Mouse (Mus musculus) adrenal gland, postnatal 10 days (tissue): ENCODE measurements at regions not wholly inside any gene's neighbourhood (a gene's known extent, or its start where the extent isn't known, plus 50 kb on each side); places are given as distances from the start of the nearest gene placed in this dataset.

ENCODE experiments used
- DNase-seq: peaks from one replicate; pipeline ENCODE4 v3.0.0; 2021; ENCODE audit warnings: mixed read lengths

DNA sequence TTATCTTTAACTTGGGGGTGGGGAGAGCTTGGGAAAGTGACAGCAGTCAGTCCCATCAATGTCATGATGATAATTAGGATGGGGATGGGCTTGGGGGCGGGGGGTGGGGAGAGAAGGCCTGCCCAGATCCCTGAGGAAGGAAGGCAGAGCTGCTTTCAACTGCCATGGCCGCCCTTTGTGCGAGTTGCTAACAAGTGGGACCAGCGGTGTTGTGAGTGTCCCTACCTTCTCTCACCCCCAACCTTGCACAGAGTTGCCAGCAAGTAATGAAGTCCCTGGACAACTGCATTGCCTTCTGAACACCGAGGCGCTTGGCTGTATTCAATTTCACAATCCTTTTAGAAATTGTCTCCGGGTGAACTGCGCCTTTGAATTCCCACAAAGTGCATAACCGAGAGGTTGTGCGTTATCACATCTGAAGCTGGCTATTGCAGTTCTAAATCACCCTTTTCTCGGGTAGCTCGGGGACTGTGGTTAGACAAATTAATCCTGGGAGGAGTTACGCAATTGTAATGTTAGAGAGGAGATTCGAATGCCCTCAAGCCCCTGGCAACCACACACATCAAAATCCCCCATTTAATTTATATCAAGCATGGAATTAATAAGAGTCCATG, 257.9 kb upstream of the Daam1 start:
- no peak for DNase-seq

DNA sequence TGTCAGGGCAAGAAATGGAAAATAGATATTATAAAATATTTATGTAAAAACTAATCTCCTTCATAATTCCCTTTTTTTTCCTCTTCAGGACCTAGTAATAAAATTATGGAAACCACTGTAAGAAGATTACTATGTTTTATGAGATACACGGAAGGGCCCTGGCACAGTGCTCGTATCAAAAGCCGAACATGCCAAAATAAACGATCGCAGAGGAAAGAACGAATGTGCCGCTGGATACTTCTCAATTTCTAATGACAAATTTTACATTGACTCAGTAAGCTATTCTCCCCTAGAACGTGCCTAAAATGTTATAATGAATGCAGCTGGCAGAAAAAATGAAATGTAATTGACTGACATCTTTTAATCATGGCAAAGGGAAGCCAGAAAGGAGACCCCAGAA, 257.4 kb upstream of the Daam1 start:
- DNase-seq = no peak

- DNase-seq = no peak
These were observed 256.2 kb upstream of the Daam1 start for GRCm38 (mm10) chr12:71574685-71575084.

GRCm38 (mm10) chr12:71577349-71577748, 253.5 kb upstream of the Daam1 start:
- DNase-seq = peak; percentile 59

DNA sequence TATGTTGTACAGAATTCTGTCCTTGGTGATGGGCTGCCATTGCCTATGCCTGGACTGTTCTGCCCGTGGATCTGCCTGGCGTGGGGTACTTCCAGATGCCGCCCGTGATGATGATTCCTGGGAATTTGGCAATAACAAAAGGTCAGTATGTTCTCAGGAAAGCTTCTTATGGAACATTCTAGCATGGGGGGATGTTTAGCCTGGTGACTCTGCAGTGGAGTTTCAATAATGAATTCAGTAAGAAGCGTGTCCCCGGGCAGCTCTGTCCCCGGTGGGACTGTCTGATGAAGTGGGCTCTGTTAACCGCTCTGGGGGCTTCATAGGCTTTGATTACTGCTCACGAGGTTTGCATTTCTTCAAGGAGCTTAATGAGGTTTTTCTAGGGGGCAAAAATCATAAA, 252.9 kb upstream of the Daam1 start:
- no peak for DNase-seq

DNA sequence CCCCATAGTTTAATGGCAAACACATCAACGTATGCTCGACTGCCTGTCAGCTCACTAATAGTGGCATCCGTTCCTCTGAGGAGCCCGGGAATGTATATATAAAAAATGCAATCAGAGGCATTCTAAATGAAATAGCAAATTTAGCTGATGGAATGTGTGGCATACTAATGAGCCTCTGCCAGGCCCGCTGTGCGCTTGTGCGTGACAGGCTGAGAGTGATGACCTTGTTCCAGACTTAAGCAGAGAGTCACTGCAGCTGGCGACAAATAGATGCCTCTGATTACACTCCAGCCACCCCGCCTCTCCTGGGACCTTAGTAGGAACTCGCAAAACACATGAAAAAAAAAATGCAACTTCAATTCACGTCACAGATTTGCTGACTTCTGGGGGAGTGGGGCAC, 252.0 kb upstream of the Daam1 start:
- peak; percentile 39 for DNase-seq

DNA sequence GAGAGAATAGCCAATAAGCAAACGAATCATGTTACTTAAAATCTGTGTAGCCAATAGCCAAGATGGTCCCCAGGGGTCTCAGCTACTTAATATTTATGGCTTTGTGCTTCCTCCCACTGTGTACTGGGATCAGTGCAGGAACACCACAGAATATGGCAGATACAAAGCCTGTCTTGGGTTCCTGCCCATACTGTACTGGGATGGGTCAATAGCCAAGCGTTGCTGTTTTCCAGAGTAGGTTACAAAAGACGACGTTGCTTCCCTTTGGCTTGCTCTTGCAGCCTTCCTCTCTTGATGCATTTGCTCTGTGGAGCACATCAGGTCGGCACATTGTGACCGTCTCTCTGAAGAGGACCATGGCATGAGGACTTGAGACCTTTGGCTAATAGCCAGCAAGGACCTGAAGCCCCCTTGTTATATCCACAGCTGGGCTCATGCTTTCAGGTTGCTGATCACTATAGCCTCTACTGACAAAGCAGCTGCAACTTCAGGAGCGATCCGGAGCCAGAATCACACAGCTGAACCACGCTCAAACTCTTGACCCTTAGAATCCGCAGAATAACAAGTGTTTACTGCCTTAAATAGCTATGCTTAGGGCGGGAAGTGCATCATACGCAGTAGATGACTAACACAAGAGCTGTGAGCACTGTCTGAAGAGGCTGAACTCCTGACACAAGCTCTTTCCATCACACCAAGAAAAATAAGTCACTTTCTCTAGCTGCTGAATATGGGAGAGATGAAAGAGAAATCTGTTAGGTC, 250.2 kb upstream of the Daam1 start:
- peak; percentile 38 for DNase-seq

- DNase-seq = no peak
These were observed 246.3 kb upstream of the Daam1 start for GRCm38 (mm10) chr12:71584618-71585017.

DNA sequence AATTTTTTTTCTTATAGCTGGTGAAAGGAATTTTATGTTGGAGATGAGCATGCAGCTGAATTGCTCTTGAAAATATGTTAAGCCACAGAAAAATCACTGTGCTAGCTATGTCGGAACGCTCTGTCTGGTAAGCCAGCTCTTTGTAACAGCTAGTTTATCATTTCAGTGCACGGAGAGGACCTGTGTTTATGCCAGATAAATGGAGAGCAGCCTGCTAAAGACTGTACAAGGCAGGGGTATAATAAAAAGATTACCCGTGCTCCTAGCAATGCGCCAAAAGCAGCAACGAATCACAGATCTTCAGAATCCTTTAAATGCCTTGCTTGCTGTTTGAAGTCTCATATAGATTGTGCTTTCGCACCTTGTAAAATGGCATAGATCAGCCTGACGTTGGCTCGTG, 232.2 kb upstream of the Daam1 start:
- no peak for DNase-seq

DNA sequence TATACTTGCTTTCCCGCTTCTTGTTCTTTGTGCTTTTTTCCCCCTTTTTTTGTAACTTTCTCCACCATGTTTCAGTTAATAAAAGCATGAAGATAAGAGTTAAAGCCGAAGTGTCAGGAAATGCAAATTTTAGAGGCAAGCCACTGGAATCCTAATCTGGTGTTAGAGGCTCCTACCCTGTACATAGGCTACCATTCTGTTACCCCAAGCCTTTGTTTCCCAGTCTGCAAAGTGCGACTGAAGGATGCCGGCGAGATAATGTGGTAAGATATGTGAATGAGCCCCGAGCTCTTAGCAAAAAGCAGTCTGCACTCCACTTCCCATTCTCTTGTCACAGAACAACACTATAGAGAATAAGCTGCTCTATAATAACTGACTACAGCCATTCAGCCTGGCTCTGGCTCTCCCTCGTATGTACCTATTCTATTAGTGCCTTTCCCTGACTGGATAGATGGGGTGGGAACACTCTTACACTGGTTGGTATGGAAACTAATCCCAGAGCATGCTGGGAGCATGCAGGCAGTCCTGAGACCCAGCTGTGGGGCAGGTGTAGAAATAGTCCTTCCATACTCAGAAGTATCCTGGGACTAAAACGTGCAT, 229.7 kb upstream of the Daam1 start:
- DNase-seq = no peak

- DNase-seq = no peak
These were observed 227.7 kb upstream of the Daam1 start for GRCm38 (mm10) chr12:71603136-71603535.

- no peak for DNase-seq
These were observed 224.5 kb upstream of the Daam1 start for GRCm38 (mm10) chr12:71606366-71606765.

- no peak for DNase-seq
These were observed 222.9 kb upstream of the Daam1 start for GRCm38 (mm10) chr12:71607966-71608365.

- DNase-seq = peak; percentile 56
These were observed 217.6 kb upstream of the Daam1 start for GRCm38 (mm10) chr12:71613326-71613725.

- DNase-seq = no peak
These were observed 215.9 kb upstream of the Daam1 start for GRCm38 (mm10) chr12:71614945-71615344.

- no peak for DNase-seq
These were observed 215.5 kb upstream of the Daam1 start for GRCm38 (mm10) chr12:71615383-71615782.

DNA sequence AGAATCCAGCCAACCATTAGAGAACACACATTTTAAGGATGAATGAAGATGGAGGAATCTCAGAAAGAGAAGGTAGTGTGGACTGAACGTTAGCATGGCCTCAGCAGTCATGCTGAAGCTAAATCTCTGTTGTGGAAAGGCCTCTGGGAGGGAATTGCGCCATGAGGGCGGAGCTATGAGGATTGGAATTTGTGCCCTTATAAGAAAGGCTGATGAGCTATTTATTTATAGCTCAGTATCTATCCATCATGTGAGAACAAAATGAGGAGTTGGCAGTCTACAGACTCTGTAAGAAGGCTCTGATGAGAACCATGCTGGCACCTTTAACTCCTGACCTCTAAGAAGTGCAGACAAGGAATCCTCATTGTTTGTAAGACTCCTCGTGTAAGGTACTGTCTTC, 214.8 kb upstream of the Daam1 start:
- no peak for DNase-seq

GRCm38 (mm10) chr12:71618466-71618865, 212.4 kb upstream of the Daam1 start:
- no peak for DNase-seq

DNA sequence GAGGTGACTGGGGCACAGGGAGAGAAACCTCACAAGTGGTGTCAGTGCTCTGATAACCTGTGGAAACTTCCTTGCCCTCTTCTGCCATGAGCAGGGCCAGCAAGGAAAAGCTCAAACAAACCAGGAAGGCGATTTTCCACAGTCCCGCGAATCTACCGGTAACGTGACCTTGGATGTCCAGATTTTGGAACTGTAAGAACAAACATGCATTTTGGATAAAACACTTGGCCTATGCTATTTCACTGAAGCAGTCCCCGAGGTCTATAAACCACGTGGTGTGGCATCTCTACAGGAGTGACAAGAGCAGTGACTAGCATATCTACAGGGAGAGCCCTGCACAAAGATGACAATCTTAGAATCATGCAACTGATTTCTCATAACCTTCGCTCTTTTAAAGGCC, 211.9 kb upstream of the Daam1 start:
- DNase-seq = no peak

DNA sequence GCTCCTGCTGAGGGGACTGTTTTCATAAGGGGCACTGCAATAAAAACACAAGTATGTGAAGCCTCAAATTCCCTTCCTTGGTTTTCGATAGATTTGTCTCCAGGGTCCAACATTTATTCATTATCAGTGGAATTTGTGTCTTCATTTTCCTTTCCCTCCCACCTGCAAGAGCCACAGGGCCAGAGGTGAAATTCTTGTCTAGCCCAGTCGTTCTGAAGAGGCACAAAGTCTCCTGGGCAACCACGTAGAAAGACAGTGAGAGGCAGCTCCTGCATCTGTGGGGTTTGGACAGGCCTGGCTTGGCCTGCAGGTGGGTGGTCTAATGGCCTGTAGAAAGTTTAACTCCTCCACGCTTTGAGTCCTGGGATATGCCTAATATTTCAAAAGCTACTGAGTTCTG, 211.3 kb upstream of the Daam1 start:
- no peak for DNase-seq

DNA sequence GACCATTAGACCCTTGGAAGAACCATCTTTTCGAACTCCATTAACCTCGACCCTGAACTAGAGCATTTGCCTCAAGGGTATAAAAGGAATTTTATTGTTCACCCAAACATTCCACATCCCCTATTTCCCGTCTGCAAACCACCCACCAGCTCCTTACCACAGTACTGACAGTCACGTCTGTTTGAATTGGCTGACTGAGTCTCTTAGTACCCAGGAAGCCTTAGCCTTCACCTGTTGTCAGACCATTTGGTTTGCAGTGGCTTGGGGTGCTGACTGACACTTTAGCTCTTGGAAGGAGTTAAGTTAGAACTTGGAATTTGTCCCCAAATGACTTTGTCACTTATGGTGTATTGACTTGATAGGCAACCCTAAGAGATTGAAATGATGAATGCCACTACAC, 209.3 kb upstream of the Daam1 start:
- no peak for DNase-seq

GRCm38 (mm10) chr12:71622761-71623160, 208.1 kb upstream of the Daam1 start:
- no peak for DNase-seq

- no peak for DNase-seq
These were observed 207.6 kb upstream of the Daam1 start for GRCm38 (mm10) chr12:71623271-71623670.

- DNase-seq = no peak
These were observed 206.8 kb upstream of the Daam1 start for GRCm38 (mm10) chr12:71624076-71624475.
